Mouse (Mus musculus): ENCODE measurements around the gene Adgre5. TPM values are rescaled to one million over a fixed set of nuclear protein-coding genes. Genes with fewer than 3 reads are reported as not detected.

Gene Adgre5
- polyA plus RNA-seq, 1 experiment from 2014 or later = 18.3 TPM

- Histone ChIP-seq H3K9ac (ENCODE audit: low read depth, low read length) (peak overlapping the region; percentile 25; the same call in 1 of the 2 replicates), H3K27ac (ENCODE audit: low read length) (no peak overlapping the region), H3K4me1 (ENCODE audit: control insufficient read depth, low read depth, low read length) (peaks cover 11% of the 10 kb centered on the region), H3K4me3 (ENCODE audit: low read depth, low read length) (peak overlapping the region; percentile 55), H3K27me3 (ENCODE audit: control insufficient read depth, insufficient read depth, low read depth, low read length) (no peaks in the 10 kb centered on the region), H3K9me3 (replicated peaks; ENCODE audit: control insufficient read depth, low read length) (no peaks in the 10 kb centered on the region), H3K36me3 (ENCODE audit: control insufficient read depth, insufficient read depth) (no peaks in the 10 kb centered on the region), H3K4me2 (ENCODE audit: low read depth, low read length) (peak overlapping the region; percentile 74)
- ATAC-seq (ENCODE audit: low read depth) = no peak
- WGBS (ENCODE audit: insufficient replicate concordance) = 6% methylated on average over 25 of the region's 25 CpGs
These were observed 31.8 kb upstream of the Adgre5 start for GRCm38 (mm10) chr8:83772701-83773451.

GRCm38 (mm10) chr8:83771791-83772190, 30.7 kb upstream of the Adgre5 start:
- no peak for ATAC-seq (ENCODE audit: low read depth)
- Histone ChIP-seq H3K36me3 (ENCODE audit: control insufficient read depth, insufficient read depth) (no peaks in the 10 kb centered on the region), H3K9me3 (replicated peaks; ENCODE audit: control insufficient read depth, low read length) (no peaks in the 10 kb centered on the region), H3K27me3 (ENCODE audit: control insufficient read depth, insufficient read depth, low read depth, low read length) (no peaks in the 10 kb centered on the region), H3K9ac (ENCODE audit: low read depth, low read length) (no peak overlapping the region), H3K4me3 (ENCODE audit: low read depth, low read length) (no peak overlapping the region), H3K4me2 (ENCODE audit: low read depth, low read length) (no peak overlapping the region), H3K27ac (ENCODE audit: low read length) (no peak overlapping the region), H3K4me1 (ENCODE audit: control insufficient read depth, low read depth, low read length) (peaks cover 11% of the 10 kb centered on the region)
- 34% methylated on average over 4 of the region's 4 CpGs for WGBS (ENCODE audit: insufficient replicate concordance)

- Histone ChIP-seq H3K36me3 (ENCODE audit: control insufficient read depth, insufficient read depth) (no peaks in the 10 kb centered on the region), H3K27ac (ENCODE audit: low read length) (no peak overlapping the region), H3K27me3 (ENCODE audit: control insufficient read depth, insufficient read depth, low read depth, low read length) (no peaks in the 10 kb centered on the region), H3K4me3 (ENCODE audit: low read depth, low read length) (no peak overlapping the region), H3K9ac (ENCODE audit: low read depth, low read length) (no peak overlapping the region), H3K9me3 (replicated peaks; ENCODE audit: control insufficient read depth, low read length) (no peaks in the 10 kb centered on the region), H3K4me1 (ENCODE audit: control insufficient read depth, low read depth, low read length) (peaks cover 11% of the 10 kb centered on the region), H3K4me2 (ENCODE audit: low read depth, low read length) (no peak overlapping the region)
- ATAC-seq (ENCODE audit: low read depth) = no peak
- 30% methylated on average over 2 of the region's 2 CpGs for WGBS (ENCODE audit: insufficient replicate concordance)
These were observed 29.5 kb upstream of the Adgre5 start for GRCm38 (mm10) chr8:83770669-83771068.

GRCm38 (mm10) chr8:83769720-83770119, 28.6 kb upstream of the Adgre5 start:
- H3K4me2 ChIP-seq (ENCODE audit: low read depth, low read length) = no peak overlapping the region
- no peak overlapping the region for H3K4me3 ChIP-seq (ENCODE audit: low read depth, low read length)
- 63% methylated on average over 7 of the region's 7 CpGs for WGBS (ENCODE audit: insufficient replicate concordance)
- H3K4me1 ChIP-seq (ENCODE audit: control insufficient read depth, low read depth, low read length) = peaks cover 11% of the 10 kb centered on the region
- no peak for ATAC-seq (ENCODE audit: low read depth)
- H3K9me3 ChIP-seq (replicated peaks; ENCODE audit: control insufficient read depth, low read length) = no peaks in the 10 kb centered on the region
- no peaks in the 10 kb centered on the region for H3K36me3 ChIP-seq (ENCODE audit: control insufficient read depth, insufficient read depth)
- H3K9ac ChIP-seq (ENCODE audit: low read depth, low read length) = no peak overlapping the region
- H3K27me3 ChIP-seq (ENCODE audit: control insufficient read depth, insufficient read depth, low read depth, low read length) = no peaks in the 10 kb centered on the region
- H3K27ac ChIP-seq (ENCODE audit: low read length) = no peak overlapping the region

- H3K36me3 ChIP-seq (ENCODE audit: control insufficient read depth, insufficient read depth) = no peaks in the 10 kb centered on the region
- 16% methylated on average over 5 of the region's 5 CpGs for WGBS (ENCODE audit: insufficient replicate concordance)
- peaks cover 11% of the 10 kb centered on the region for H3K4me1 ChIP-seq (ENCODE audit: control insufficient read depth, low read depth, low read length)
- no peaks in the 10 kb centered on the region for H3K9me3 ChIP-seq (replicated peaks; ENCODE audit: control insufficient read depth, low read length)
- H3K9ac ChIP-seq (ENCODE audit: low read depth, low read length) = no peak overlapping the region
- H3K4me2 ChIP-seq (ENCODE audit: low read depth, low read length) = no peak overlapping the region
- H3K27ac ChIP-seq (ENCODE audit: low read length) = no peak overlapping the region
- no peaks in the 10 kb centered on the region for H3K27me3 ChIP-seq (ENCODE audit: control insufficient read depth, insufficient read depth, low read depth, low read length)
- H3K4me3 ChIP-seq (ENCODE audit: low read depth, low read length) = no peak overlapping the region
- peak; percentile 43; the same call in 1 of the 2 replicates for ATAC-seq (ENCODE audit: low read depth)
These were observed 27.4 kb upstream of the Adgre5 start for GRCm38 (mm10) chr8:83768526-83768925.

GRCm38 (mm10) chr8:83767442-83767841, 26.3 kb upstream of the Adgre5 start:
- Histone ChIP-seq H3K4me1 (ENCODE audit: control insufficient read depth, low read depth, low read length) (peaks cover 5% of the 10 kb centered on the region), H3K36me3 (ENCODE audit: control insufficient read depth, insufficient read depth) (no peaks in the 10 kb centered on the region), H3K27me3 (ENCODE audit: control insufficient read depth, insufficient read depth, low read depth, low read length) (no peaks in the 10 kb centered on the region), H3K9ac (ENCODE audit: low read depth, low read length) (no peak overlapping the region), H3K4me2 (ENCODE audit: low read depth, low read length) (no peak overlapping the region), H3K27ac (ENCODE audit: low read length) (no peak overlapping the region), H3K4me3 (ENCODE audit: low read depth, low read length) (no peak overlapping the region), H3K9me3 (replicated peaks; ENCODE audit: control insufficient read depth, low read length) (no peaks in the 10 kb centered on the region)
- ATAC-seq (ENCODE audit: low read depth) = no peak
- 42% methylated on average over 4 of the region's 4 CpGs for WGBS (ENCODE audit: insufficient replicate concordance)

- no peak overlapping the region for H3K4me3 ChIP-seq (ENCODE audit: low read depth, low read length)
- no peak for ATAC-seq (ENCODE audit: low read depth)
- H3K27ac ChIP-seq (ENCODE audit: low read length) = no peak overlapping the region
- H3K36me3 ChIP-seq (ENCODE audit: control insufficient read depth, insufficient read depth) = no peaks in the 10 kb centered on the region
- H3K9ac ChIP-seq (ENCODE audit: low read depth, low read length) = no peak overlapping the region
- no peaks in the 10 kb centered on the region for H3K9me3 ChIP-seq (replicated peaks; ENCODE audit: control insufficient read depth, low read length)
- peaks cover 4% of the 10 kb centered on the region for H3K4me1 ChIP-seq (ENCODE audit: control insufficient read depth, low read depth, low read length)
- H3K27me3 ChIP-seq (ENCODE audit: control insufficient read depth, insufficient read depth, low read depth, low read length) = no peaks in the 10 kb centered on the region
- no peak overlapping the region for H3K4me2 ChIP-seq (ENCODE audit: low read depth, low read length)
These were observed 24.5 kb upstream of the Adgre5 start for GRCm38 (mm10) chr8:83765663-83766062.

- H3K4me3 ChIP-seq (ENCODE audit: low read depth, low read length) = no peak overlapping the region
- no peak overlapping the region for H3K9ac ChIP-seq (ENCODE audit: low read depth, low read length)
- peaks cover 4% of the 10 kb centered on the region for H3K4me1 ChIP-seq (ENCODE audit: control insufficient read depth, low read depth, low read length)
- no peak overlapping the region for H3K27ac ChIP-seq (ENCODE audit: low read length)
- no peaks in the 10 kb centered on the region for H3K9me3 ChIP-seq (replicated peaks; ENCODE audit: control insufficient read depth, low read length)
- 78% methylated on average over 2 of the region's 2 CpGs for WGBS (ENCODE audit: insufficient replicate concordance)
- ATAC-seq (ENCODE audit: low read depth) = no peak
- H3K36me3 ChIP-seq (ENCODE audit: control insufficient read depth, insufficient read depth) = no peaks in the 10 kb centered on the region
- no peaks in the 10 kb centered on the region for H3K27me3 ChIP-seq (ENCODE audit: control insufficient read depth, insufficient read depth, low read depth, low read length)
- no peak overlapping the region for H3K4me2 ChIP-seq (ENCODE audit: low read depth, low read length)
These were observed 23.6 kb upstream of the Adgre5 start for GRCm38 (mm10) chr8:83764717-83765116.

- no peak for ATAC-seq (ENCODE audit: low read depth)
- Histone ChIP-seq H3K9ac (ENCODE audit: low read depth, low read length) (no peak overlapping the region), H3K36me3 (ENCODE audit: control insufficient read depth, insufficient read depth) (no peaks in the 10 kb centered on the region), H3K27me3 (ENCODE audit: control insufficient read depth, insufficient read depth, low read depth, low read length) (no peaks in the 10 kb centered on the region), H3K4me3 (ENCODE audit: low read depth, low read length) (no peak overlapping the region), H3K4me2 (ENCODE audit: low read depth, low read length) (no peak overlapping the region), H3K4me1 (ENCODE audit: control insufficient read depth, low read depth, low read length) (peaks cover 4% of the 10 kb centered on the region), H3K9me3 (replicated peaks; ENCODE audit: control insufficient read depth, low read length) (no peaks in the 10 kb centered on the region), H3K27ac (ENCODE audit: low read length) (no peak overlapping the region)
- WGBS (ENCODE audit: insufficient replicate concordance) = 79% methylated on average over 8 of the region's 8 CpGs
These were observed 23.0 kb upstream of the Adgre5 start for GRCm38 (mm10) chr8:83764116-83764515.

Data from liver, embryonic 16.5 days (tissue).